Mouse (Mus musculus): ENCODE results near the gene Pigyl. TPM values are rescaled to one million over a fixed set of nuclear protein-coding genes. Genes with fewer than 3 reads are reported as not detected.
A peak's percentile ranks its signal among the peaks of the same experiment; 100 is the strongest.

The Pigyl gene
- polyA plus RNA-seq, 1 experiment from 2014 or later: 78.8 TPM

DNA sequence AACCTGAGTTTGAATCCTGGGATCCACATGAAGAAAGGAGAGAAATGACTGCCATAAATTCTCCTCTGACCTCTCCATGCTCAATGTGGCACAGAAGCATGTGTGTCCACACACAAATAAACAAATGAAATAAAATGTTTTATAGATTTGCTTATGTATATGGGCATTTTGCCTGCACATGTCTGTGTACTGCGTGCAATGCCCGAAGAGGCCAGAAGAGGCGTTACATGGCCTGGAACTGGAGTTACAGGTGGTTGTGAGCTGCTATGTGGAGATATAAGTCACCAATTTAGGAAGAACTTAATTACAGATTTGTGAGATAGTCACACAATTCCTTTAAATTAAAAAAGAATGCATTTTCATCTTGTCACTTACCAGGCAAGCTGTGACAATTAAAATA, 2.8 kb upstream of the Pigyl start:
- Histone ChIP-seq H3K4me2 (ENCODE audit: low read length) (no peak overlapping the region), H3K36me3 (ENCODE audit: control insufficient read depth, insufficient read depth) (no peaks in the 10 kb centered on the region), H3K9ac (replicated peaks; ENCODE audit: low read depth, low read length) (no peak overlapping the region), H3K27me3 (replicated peaks; ENCODE audit: control insufficient read depth, insufficient read depth, low read length) (no peaks in the 10 kb centered on the region), H3K27ac (ENCODE audit: low read length) (no peak overlapping the region), H3K9me3 (ENCODE audit: control insufficient read depth, low read length) (no peaks in the 10 kb centered on the region), H3K4me3 (replicated peaks; ENCODE audit: low read length) (no peak overlapping the region), H3K4me1 (replicated peaks; ENCODE audit: control insufficient read depth, insufficient read depth, low read length) (peaks cover 19% of the 10 kb centered on the region)
- WGBS: 91% methylated on average over 3 of the region's 3 CpGs
- no peak for ATAC-seq

DNA sequence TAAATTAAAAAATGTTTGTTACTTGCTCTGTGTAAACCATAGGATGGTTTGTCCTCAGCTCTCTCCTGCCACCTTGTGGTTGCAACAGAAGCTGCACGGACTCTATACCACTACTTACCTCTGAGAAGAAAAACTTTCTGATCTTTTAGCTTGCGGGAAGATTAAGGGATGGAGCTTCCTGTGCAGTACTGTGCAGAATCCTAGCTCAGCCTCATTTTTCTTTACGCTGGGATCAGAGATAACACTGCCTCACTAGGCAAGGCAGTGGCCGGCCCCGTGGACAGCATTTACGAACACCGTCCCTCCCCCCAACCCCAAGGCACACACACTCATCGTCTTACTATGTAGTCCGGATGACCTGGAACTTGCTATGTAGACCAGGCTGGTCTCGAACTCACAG, 1.0 kb upstream of the Pigyl start:
- no peak overlapping the region for H3K9ac ChIP-seq (replicated peaks; ENCODE audit: low read depth, low read length)
- H3K27ac ChIP-seq (ENCODE audit: low read length): no peak overlapping the region
- peak; percentile 9; the same call in 1 of the 2 replicates for ATAC-seq
- H3K27me3 ChIP-seq (replicated peaks; ENCODE audit: control insufficient read depth, insufficient read depth, low read length): no peaks in the 10 kb centered on the region
- H3K9me3 ChIP-seq (ENCODE audit: control insufficient read depth, low read length): no peaks in the 10 kb centered on the region
- peaks cover 19% of the 10 kb centered on the region for H3K4me1 ChIP-seq (replicated peaks; ENCODE audit: control insufficient read depth, insufficient read depth, low read length)
- no peak overlapping the region for H3K4me3 ChIP-seq (replicated peaks; ENCODE audit: low read length)
- no peak overlapping the region for H3K4me2 ChIP-seq (ENCODE audit: low read length)
- WGBS: 27% methylated on average over 10 of the region's 10 CpGs
- no peaks in the 10 kb centered on the region for H3K36me3 ChIP-seq (ENCODE audit: control insufficient read depth, insufficient read depth)

DNA sequence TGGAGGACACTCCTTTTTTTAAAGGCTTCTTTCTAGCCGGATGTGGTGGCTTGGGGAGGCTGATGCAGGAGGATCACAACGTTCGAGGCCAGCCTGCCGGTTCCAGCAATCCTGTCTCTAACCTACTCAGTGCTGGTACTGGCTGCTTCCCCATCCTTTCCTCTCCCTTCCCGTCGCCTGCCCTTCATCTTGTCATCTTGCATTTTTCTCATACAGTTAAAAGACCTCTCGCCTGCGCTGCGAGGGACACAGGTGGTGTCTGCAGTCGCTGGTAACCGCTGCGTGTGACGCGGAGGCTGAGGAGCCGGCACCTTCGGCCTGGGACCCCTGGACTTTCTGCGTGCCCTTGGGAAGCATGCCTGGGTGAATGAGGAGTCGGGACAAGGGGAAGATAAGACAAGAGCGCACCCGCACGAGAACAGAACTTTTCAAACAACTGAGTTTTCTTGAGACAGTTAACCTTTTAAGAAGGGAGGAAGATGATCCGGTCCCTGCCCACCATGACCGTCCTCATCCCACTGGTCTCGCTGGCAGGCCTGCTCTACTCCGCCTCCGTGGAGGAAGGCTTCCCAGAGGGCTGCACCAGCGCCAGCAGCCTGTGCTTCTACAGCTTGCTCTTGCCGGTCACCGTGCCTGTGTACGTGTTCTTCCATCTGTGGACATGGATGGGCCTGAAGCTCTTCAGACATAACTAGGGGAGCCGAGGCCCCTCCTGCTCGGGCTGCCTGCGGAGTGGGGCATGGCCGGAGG, 1.0 kb downstream of the Pigyl start:
- ATAC-seq: no peak
- peak overlapping the region; percentile 79 for H3K4me3 ChIP-seq (replicated peaks; ENCODE audit: low read length)
- no peaks in the 10 kb centered on the region for H3K36me3 ChIP-seq (ENCODE audit: control insufficient read depth, insufficient read depth)
- peak overlapping the region; percentile 92 for H3K9ac ChIP-seq (replicated peaks; ENCODE audit: low read depth, low read length)
- WGBS: 73% methylated on average over 34 of the region's 34 CpGs
- no peaks in the 10 kb centered on the region for H3K9me3 ChIP-seq (ENCODE audit: control insufficient read depth, low read length)
- peak overlapping the region; percentile 56 for H3K4me2 ChIP-seq (ENCODE audit: low read length)
- H3K27ac ChIP-seq (ENCODE audit: low read length): no peak overlapping the region
- H3K27me3 ChIP-seq (replicated peaks; ENCODE audit: control insufficient read depth, insufficient read depth, low read length): no peaks in the 10 kb centered on the region
- peaks cover 19% of the 10 kb centered on the region for H3K4me1 ChIP-seq (replicated peaks; ENCODE audit: control insufficient read depth, insufficient read depth, low read length)

- no peak for ATAC-seq
- 36% methylated on average over 6 of the region's 6 CpGs for WGBS
- no peak overlapping the region for H3K27ac ChIP-seq (ENCODE audit: low read length)
- H3K4me3 ChIP-seq (replicated peaks; ENCODE audit: low read length): no peak overlapping the region
- H3K9me3 ChIP-seq (ENCODE audit: control insufficient read depth, low read length): no peaks in the 10 kb centered on the region
- H3K4me2 ChIP-seq (ENCODE audit: low read length): no peak overlapping the region
- no peaks in the 10 kb centered on the region for H3K27me3 ChIP-seq (replicated peaks; ENCODE audit: control insufficient read depth, insufficient read depth, low read length)
- H3K9ac ChIP-seq (replicated peaks; ENCODE audit: low read depth, low read length): no peak overlapping the region
- peaks cover 17% of the 10 kb centered on the region for H3K4me1 ChIP-seq (replicated peaks; ENCODE audit: control insufficient read depth, insufficient read depth, low read length)
- no peaks in the 10 kb centered on the region for H3K36me3 ChIP-seq (ENCODE audit: control insufficient read depth, insufficient read depth)
Measured at GRCm38 (mm10) chr9:22161299-22161698, 4.7 kb downstream of the Pigyl start.

DNA sequence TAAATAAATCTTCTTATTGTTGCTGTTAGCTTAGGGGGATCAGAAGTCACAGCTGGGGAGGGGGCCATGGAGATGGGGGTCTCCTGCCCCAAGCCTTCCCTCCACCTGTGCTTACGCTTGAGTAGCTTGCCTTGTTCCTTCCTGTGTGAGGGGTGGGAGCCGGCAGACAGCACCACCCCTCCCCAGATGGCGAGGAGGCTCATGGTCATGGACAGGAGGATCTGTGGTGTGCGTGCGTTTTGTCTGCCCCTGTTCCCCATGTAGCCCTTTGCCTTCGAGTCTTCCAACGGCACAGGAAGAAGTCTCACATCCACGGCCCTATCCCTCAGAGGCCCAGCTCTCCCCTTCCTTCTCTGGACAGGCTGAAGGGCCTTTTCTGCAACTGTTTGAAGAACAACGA, 5.7 kb downstream of the Pigyl start:
- H3K27ac ChIP-seq (ENCODE audit: low read length): no peak overlapping the region
- no peak overlapping the region for H3K9ac ChIP-seq (replicated peaks; ENCODE audit: low read depth, low read length)
- no peak overlapping the region for H3K4me2 ChIP-seq (ENCODE audit: low read length)
- no peaks in the 10 kb centered on the region for H3K36me3 ChIP-seq (ENCODE audit: control insufficient read depth, insufficient read depth)
- peaks cover 15% of the 10 kb centered on the region for H3K4me1 ChIP-seq (replicated peaks; ENCODE audit: control insufficient read depth, insufficient read depth, low read length)
- H3K9me3 ChIP-seq (ENCODE audit: control insufficient read depth, low read length): peaks cover 4% of the 10 kb centered on the region; the same call in 1 of the 2 replicates
- no peak overlapping the region for H3K4me3 ChIP-seq (replicated peaks; ENCODE audit: low read length)
- ATAC-seq: no peak
- WGBS: 73% methylated on average over 9 of the region's 9 CpGs
- no peaks in the 10 kb centered on the region for H3K27me3 ChIP-seq (replicated peaks; ENCODE audit: control insufficient read depth, insufficient read depth, low read length)

DNA sequence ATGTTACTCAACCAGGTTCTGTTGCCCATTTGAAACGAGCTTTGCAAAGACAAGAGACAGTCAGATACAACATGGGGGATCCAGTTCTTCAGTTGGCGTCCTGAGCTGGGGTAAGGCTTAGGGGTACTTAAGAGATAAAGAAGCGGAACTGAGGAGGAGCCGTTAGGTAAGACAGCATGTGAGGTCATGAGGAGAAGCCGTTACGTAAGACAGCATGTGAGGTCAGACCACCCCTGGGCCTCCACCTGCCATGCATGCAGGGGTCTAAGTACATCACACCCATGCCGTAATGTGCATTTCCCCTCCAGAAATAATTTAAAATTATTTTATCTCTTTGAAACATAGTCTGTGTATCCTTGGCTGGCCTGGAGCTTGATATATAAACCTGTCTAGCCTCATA, 6.3 kb downstream of the Pigyl start:
- Histone ChIP-seq H3K9ac (replicated peaks; ENCODE audit: low read depth, low read length) (no peak overlapping the region), H3K36me3 (ENCODE audit: control insufficient read depth, insufficient read depth) (no peaks in the 10 kb centered on the region), H3K4me2 (ENCODE audit: low read length) (no peak overlapping the region), H3K27me3 (replicated peaks; ENCODE audit: control insufficient read depth, insufficient read depth, low read length) (no peaks in the 10 kb centered on the region), H3K4me1 (replicated peaks; ENCODE audit: control insufficient read depth, insufficient read depth, low read length) (peaks cover 9% of the 10 kb centered on the region), H3K9me3 (ENCODE audit: control insufficient read depth, low read length) (peaks cover 4% of the 10 kb centered on the region; the same call in 1 of the 2 replicates), H3K27ac (ENCODE audit: low read length) (no peak overlapping the region), H3K4me3 (replicated peaks; ENCODE audit: low read length) (no peak overlapping the region)
- no peak for ATAC-seq
- WGBS: 87% methylated on average over 7 of the region's 7 CpGs

DNA sequence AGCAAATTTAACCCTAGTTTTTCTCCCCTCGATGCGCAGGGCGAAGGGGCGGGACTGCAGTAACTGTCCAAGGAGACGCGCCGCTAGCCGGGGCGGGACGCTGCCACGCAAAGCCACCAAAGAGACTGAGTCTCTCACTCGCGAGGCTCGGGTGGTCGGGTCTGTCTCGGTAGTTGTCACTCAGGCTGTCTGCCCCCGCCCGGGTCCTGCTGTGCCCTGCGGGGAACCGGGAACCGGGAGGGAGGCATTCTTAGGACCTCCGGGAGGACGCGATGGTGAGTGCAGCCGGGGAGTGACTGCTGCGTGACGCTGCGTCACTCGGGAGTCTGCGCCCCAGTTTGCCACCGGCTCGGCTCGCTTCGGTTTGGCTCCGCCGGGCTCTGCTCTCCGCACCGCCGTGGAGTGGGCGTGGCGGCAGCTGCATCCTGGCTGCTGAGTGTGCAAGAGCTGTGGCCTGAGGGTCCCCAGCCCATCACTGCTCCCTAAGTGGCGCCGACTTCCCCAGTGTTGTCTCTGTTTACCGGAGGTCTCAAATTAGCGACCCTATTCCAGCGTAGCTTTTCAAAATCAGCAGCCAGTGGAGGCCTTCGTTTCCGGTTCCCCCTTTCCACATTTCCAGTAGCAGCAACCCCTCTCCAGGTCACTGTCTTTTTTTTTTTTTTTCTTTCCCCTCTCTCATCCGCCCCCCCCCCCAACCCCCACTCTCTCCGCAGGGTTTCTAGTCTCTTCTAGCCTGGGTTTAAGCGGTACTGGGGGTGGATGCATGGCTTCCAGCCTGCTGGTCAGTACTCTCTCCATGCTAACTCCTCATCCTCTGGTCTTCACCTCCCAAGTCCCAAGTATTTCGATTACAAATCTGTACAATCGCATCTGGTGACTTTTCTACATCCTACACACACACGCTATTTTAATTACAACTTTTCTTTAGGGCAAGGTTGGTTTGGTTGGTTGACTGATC, 8.3 kb downstream of the Pigyl start:
- peak; percentile 92 for ATAC-seq
- Histone ChIP-seq H3K36me3 (ENCODE audit: control insufficient read depth, insufficient read depth) (no peaks in the 10 kb centered on the region), H3K27me3 (replicated peaks; ENCODE audit: control insufficient read depth, insufficient read depth, low read length) (no peaks in the 10 kb centered on the region), H3K9me3 (ENCODE audit: control insufficient read depth, low read length) (peaks cover 4% of the 10 kb centered on the region; the same call in 1 of the 2 replicates), H3K4me1 (replicated peaks; ENCODE audit: control insufficient read depth, insufficient read depth, low read length) (peaks cover 4% of the 10 kb centered on the region), H3K4me2 (ENCODE audit: low read length) (peak overlapping the region; percentile 82), H3K9ac (replicated peaks; ENCODE audit: low read depth, low read length) (peak overlapping the region; percentile 86), H3K4me3 (replicated peaks; ENCODE audit: low read length) (peak overlapping the region; percentile 67), H3K27ac (ENCODE audit: low read length) (peak overlapping the region; percentile 68)
- WGBS: 2% methylated on average over 53 of the region's 54 CpGs

DNA sequence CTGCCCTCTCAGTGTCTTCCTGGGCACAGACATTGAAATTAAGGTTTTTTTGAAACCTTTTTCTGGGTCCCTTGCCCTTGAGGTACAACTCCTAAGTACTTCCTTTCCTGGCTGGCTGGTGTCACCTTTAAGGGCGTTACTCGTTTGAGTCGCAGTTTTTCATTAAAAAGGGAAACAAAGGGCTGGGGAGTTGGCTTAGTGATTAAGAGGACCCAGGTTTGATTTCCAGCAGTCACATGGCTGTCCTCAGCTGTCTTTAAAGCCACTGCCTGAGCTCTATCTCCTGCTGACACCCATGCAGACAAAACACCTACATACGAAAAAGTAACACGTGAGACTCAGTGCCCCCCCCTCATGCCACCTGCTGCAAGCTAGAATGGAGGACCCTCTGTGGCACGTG, 9.3 kb downstream of the Pigyl start:
- Histone ChIP-seq H3K9ac (replicated peaks; ENCODE audit: low read depth, low read length) (no peak overlapping the region), H3K4me1 (replicated peaks; ENCODE audit: control insufficient read depth, insufficient read depth, low read length) (peaks cover 4% of the 10 kb centered on the region), H3K4me3 (replicated peaks; ENCODE audit: low read length) (no peak overlapping the region), H3K9me3 (ENCODE audit: control insufficient read depth, low read length) (peaks cover 4% of the 10 kb centered on the region; the same call in 1 of the 2 replicates), H3K36me3 (ENCODE audit: control insufficient read depth, insufficient read depth) (no peaks in the 10 kb centered on the region), H3K4me2 (ENCODE audit: low read length) (no peak overlapping the region), H3K27ac (ENCODE audit: low read length) (no peak overlapping the region), H3K27me3 (replicated peaks; ENCODE audit: control insufficient read depth, insufficient read depth, low read length) (no peaks in the 10 kb centered on the region)
- ATAC-seq: no peak
- 50% methylated on average over 6 of the region's 6 CpGs for WGBS

GRCm38 (mm10) chr9:22166686-22167085, 10.0 kb downstream of the Pigyl start:
- 93% methylated on average over 10 of the region's 10 CpGs for WGBS
- Histone ChIP-seq H3K27me3 (replicated peaks; ENCODE audit: control insufficient read depth, insufficient read depth, low read length) (no peaks in the 10 kb centered on the region), H3K9me3 (ENCODE audit: control insufficient read depth, low read length) (peaks cover 4% of the 10 kb centered on the region; the same call in 1 of the 2 replicates), H3K36me3 (ENCODE audit: control insufficient read depth, insufficient read depth) (no peaks in the 10 kb centered on the region), H3K27ac (ENCODE audit: low read length) (no peak overlapping the region), H3K9ac (replicated peaks; ENCODE audit: low read depth, low read length) (no peak overlapping the region), H3K4me2 (ENCODE audit: low read length) (no peak overlapping the region), H3K4me1 (replicated peaks; ENCODE audit: control insufficient read depth, insufficient read depth, low read length) (peaks cover 4% of the 10 kb centered on the region), H3K4me3 (replicated peaks; ENCODE audit: low read length) (no peak overlapping the region)
- ATAC-seq: no peak

All from forebrain, embryonic 16.5 days (tissue).